Mouse (Mus musculus): Measurements from ENCODE around the gene Csnk2a2. TPM values are rescaled to one million over a fixed set of nuclear protein-coding genes. Genes with fewer than 3 reads are reported as not detected.

Gene Csnk2a2
- polyA plus RNA-seq, 1 experiment, result 125 TPM

DNA sequence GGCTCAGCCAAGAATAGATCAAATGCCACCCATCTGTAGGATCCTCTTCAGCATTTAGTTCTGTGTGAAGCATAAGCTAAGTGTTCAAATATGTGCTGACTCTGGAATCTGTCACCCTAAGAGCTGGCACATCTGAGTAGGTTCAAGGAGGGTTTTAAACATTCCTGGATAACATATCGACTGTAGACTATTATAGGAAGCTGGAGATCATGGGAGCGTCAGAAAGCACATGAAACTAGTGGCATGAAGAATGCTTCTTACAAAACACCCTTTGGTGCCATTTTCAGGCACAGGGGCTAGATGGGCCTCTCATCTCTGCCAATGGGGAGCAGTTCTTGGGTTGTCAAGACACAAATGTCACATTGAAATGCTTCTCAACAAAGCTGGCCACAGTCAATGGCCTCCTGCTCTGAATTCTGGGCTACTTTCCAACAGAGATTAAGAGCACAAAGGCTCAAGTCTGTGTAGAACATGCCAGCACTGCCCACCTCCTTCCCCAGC, 63.0 kb downstream of the Csnk2a2 start:
- Histone ChIP-seq H3K4me1 (ENCODE audit: control insufficient read depth, insufficient read depth, low read length) (peaks cover 16% of the 10 kb centered on the region), H3K4me3 (ENCODE audit: control insufficient read depth, low read depth, low read length) (no peak overlapping the region), H3K36me3 (ENCODE audit: control insufficient read depth, insufficient read depth, low read length) (no peaks in the 10 kb centered on the region), H3K27me3 (ENCODE audit: control insufficient read depth, insufficient read depth, low read length) (no peaks in the 10 kb centered on the region), H3K27ac (ENCODE audit: control insufficient read depth, insufficient read depth, low read depth, low read length) (no peak overlapping the region)
- no peak for TF ChIP-seq POLR2A (IDR thresholded peaks at IDR 0.05; ENCODE audit: control insufficient read depth, low read depth, low read length)
- no peak for TF ChIP-seq CTCF (IDR thresholded peaks at IDR 0.05; ENCODE audit: control insufficient read depth, insufficient read depth, insufficient replicate concordance, low read depth, low read length)

GRCm38 (mm10) chr8:95424682-95425081, 65.2 kb downstream of the Csnk2a2 start:
- Histone ChIP-seq H3K27me3 (ENCODE audit: control insufficient read depth, insufficient read depth, low read length) (no peaks in the 10 kb centered on the region), H3K36me3 (ENCODE audit: control insufficient read depth, insufficient read depth, low read length) (no peaks in the 10 kb centered on the region; the same call in 1 of the 2 replicates), H3K4me1 (ENCODE audit: control insufficient read depth, insufficient read depth, low read length) (peaks cover 11% of the 10 kb centered on the region), H3K4me3 (ENCODE audit: control insufficient read depth, low read depth, low read length) (no peak overlapping the region), H3K27ac (ENCODE audit: control insufficient read depth, insufficient read depth, low read depth, low read length) (no peak overlapping the region)
- TF ChIP-seq CTCF (IDR thresholded peaks at IDR 0.05; ENCODE audit: control insufficient read depth, insufficient read depth, insufficient replicate concordance, low read depth, low read length) (no peak), POLR2A (IDR thresholded peaks at IDR 0.05; ENCODE audit: control insufficient read depth, low read depth, low read length) (no peak)

GRCm38 (mm10) chr8:95422193-95422810, 67.5 kb downstream of the Csnk2a2 start:
- H3K27ac ChIP-seq (ENCODE audit: control insufficient read depth, insufficient read depth, low read depth, low read length), result no peak overlapping the region
- no peak overlapping the region for H3K4me3 ChIP-seq (ENCODE audit: control insufficient read depth, low read depth, low read length)
- TF ChIP-seq POLR2A (IDR thresholded peaks at IDR 0.05; ENCODE audit: control insufficient read depth, low read depth, low read length) (no peak), CTCF (IDR thresholded peaks at IDR 0.05; ENCODE audit: control insufficient read depth, insufficient read depth, insufficient replicate concordance, low read depth, low read length) (no peak)
- no peaks in the 10 kb centered on the region for H3K27me3 ChIP-seq (ENCODE audit: control insufficient read depth, insufficient read depth, low read length)
- no peaks in the 10 kb centered on the region; the same call in 1 of the 2 replicates for H3K36me3 ChIP-seq (ENCODE audit: control insufficient read depth, insufficient read depth, low read length)
- H3K4me1 ChIP-seq (ENCODE audit: control insufficient read depth, insufficient read depth, low read length), result no peaks in the 10 kb centered on the region

DNA sequence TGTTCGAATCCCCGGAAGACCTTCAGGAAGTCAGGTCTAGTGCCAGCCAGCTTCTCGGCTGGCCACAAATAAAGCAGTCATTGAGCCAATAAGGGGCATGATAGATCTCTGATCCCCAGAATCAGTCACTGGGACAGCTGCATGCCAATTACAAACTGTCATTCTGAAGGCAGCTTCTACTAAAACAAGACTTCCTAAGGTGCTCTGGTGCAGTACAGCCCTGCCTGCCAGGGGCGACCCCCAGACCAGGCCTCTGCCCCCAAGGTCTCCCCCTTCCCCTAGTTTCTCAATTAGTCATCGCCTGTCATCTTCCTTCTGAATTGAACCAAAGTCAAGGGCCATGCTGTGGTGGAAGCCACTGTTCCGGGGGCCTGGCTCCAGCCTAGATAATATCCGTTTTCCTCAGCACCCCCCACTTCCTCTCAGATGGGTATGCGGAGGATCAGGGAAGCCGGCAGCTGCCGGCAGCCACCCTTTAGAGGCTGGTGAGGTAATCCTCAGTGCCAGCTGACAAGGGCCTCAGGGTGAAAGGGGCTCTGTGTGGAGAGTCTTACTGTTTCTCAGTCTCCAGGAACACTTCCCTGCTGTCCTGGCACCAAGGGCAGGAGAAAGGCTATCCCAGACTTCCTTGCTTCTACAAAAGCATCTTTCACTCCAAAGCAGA, 78.4 kb downstream of the Csnk2a2 start:
- no peaks in the 10 kb centered on the region for H3K36me3 ChIP-seq (ENCODE audit: control insufficient read depth, insufficient read depth, low read length)
- no peak overlapping the region for H3K27ac ChIP-seq (ENCODE audit: control insufficient read depth, insufficient read depth, low read depth, low read length)
- H3K27me3 ChIP-seq (ENCODE audit: control insufficient read depth, insufficient read depth, low read length), result no peaks in the 10 kb centered on the region
- peaks cover 2% of the 10 kb centered on the region for H3K4me1 ChIP-seq (ENCODE audit: control insufficient read depth, insufficient read depth, low read length)
- H3K4me3 ChIP-seq (ENCODE audit: control insufficient read depth, low read depth, low read length), result no peak overlapping the region
- TF ChIP-seq POLR2A (IDR thresholded peaks at IDR 0.05; ENCODE audit: control insufficient read depth, low read depth, low read length), result no peak
- TF ChIP-seq CTCF (IDR thresholded peaks at IDR 0.05; ENCODE audit: control insufficient read depth, insufficient read depth, insufficient replicate concordance, low read depth, low read length), result no peak

GRCm38 (mm10) chr8:95409518-95409917, 80.3 kb downstream of the Csnk2a2 start:
- Histone ChIP-seq H3K4me3 (ENCODE audit: control insufficient read depth, low read depth, low read length) (no peak overlapping the region), H3K4me1 (ENCODE audit: control insufficient read depth, insufficient read depth, low read length) (peaks cover 2% of the 10 kb centered on the region), H3K36me3 (ENCODE audit: control insufficient read depth, insufficient read depth, low read length) (no peaks in the 10 kb centered on the region), H3K27ac (ENCODE audit: control insufficient read depth, insufficient read depth, low read depth, low read length) (no peak overlapping the region), H3K27me3 (ENCODE audit: control insufficient read depth, insufficient read depth, low read length) (no peaks in the 10 kb centered on the region)
- TF ChIP-seq CTCF (IDR thresholded peaks at IDR 0.05; ENCODE audit: control insufficient read depth, insufficient read depth, insufficient replicate concordance, low read depth, low read length) (no peak), POLR2A (IDR thresholded peaks at IDR 0.05; ENCODE audit: control insufficient read depth, low read depth, low read length) (no peak)

- Histone ChIP-seq H3K27ac (ENCODE audit: control insufficient read depth, insufficient read depth, low read depth, low read length) (no peak overlapping the region), H3K27me3 (ENCODE audit: control insufficient read depth, insufficient read depth, low read length) (no peaks in the 10 kb centered on the region), H3K4me3 (ENCODE audit: control insufficient read depth, low read depth, low read length) (no peak overlapping the region), H3K4me1 (ENCODE audit: control insufficient read depth, insufficient read depth, low read length) (no peaks in the 10 kb centered on the region; the same call in 1 of the 2 replicates), H3K36me3 (ENCODE audit: control insufficient read depth, insufficient read depth, low read length) (no peaks in the 10 kb centered on the region)
- no peak for TF ChIP-seq POLR2A (IDR thresholded peaks at IDR 0.05; ENCODE audit: control insufficient read depth, low read depth, low read length)
- no peak for TF ChIP-seq CTCF (IDR thresholded peaks at IDR 0.05; ENCODE audit: control insufficient read depth, insufficient read depth, insufficient replicate concordance, low read depth, low read length)
Measured at GRCm38 (mm10) chr8:95401091-95401490, 88.7 kb downstream of the Csnk2a2 start.

DNA sequence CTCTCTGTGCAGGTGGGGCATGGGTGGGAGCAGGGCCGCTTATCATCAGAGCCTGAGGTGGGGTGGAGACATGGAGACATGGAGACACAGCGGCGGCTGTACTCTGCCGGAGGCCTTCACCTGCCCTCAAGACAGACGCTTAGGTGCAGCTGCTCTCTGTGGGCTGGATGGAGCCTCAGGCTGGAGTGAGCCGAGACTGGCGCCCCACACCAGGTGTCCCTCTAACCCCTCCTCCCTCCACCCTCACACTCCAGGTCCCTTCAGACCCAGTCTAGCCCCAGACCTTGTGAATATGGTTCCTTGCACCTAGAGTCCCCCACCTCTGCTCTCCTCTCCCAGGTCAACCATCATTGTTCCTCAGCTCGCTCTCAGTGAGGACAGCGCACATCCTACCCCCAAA, 90.7 kb downstream of the Csnk2a2 start:
- Histone ChIP-seq H3K27ac (ENCODE audit: control insufficient read depth, insufficient read depth, low read depth, low read length) (no peak overlapping the region), H3K36me3 (ENCODE audit: control insufficient read depth, insufficient read depth, low read length) (no peaks in the 10 kb centered on the region), H3K4me1 (ENCODE audit: control insufficient read depth, insufficient read depth, low read length) (no peaks in the 10 kb centered on the region; the same call in 1 of the 2 replicates), H3K27me3 (ENCODE audit: control insufficient read depth, insufficient read depth, low read length) (no peaks in the 10 kb centered on the region), H3K4me3 (ENCODE audit: control insufficient read depth, low read depth, low read length) (peak overlapping the region; percentile 41)
- TF ChIP-seq POLR2A (IDR thresholded peaks at IDR 0.05; ENCODE audit: control insufficient read depth, low read depth, low read length), result no peak
- no peak for TF ChIP-seq CTCF (IDR thresholded peaks at IDR 0.05; ENCODE audit: control insufficient read depth, insufficient read depth, insufficient replicate concordance, low read depth, low read length)

Data from testis, adult 2 months (tissue).